Mouse (Mus musculus): ENCODE measurements around the gene Igfbp5. TPM values are rescaled to one million over a fixed set of nuclear protein-coding genes. Genes with fewer than 3 reads are reported as not detected.

The Igfbp5 gene
- polyA plus RNA-seq (2012): not detected in 2 replicates

GRCm38 (mm10) chr1:72874287-72875211 is at the start of gene Igfbp5:
TSS of gene Igfbp5 (minus strand) at chr1:72874884.
- TF ChIP-seq GATA1 (IDR thresholded peaks at IDR 0.05; ENCODE audit: low read length): no peak

DNA sequence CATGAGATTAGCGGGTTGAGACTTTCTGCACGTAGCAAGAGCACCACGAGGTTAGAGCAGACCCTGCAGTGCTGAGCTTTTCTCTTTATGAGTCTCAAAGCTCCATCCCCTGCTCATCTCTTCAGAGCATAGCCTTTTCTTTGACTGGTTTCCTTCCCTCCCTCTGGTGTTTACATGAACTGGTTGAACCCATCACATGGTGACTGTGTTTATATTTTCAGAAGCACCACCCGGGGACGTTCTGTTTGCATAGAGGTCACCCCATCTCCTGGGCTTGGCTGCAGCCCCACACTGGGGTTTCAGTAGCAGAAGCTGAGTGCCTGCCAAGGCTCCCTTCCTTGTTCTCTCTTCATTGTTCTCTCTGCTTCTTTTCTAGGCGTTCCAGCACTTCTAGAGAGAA is 40.1 kb upstream of the Igfbp5 start:
- TF ChIP-seq GATA1 (IDR thresholded peaks at IDR 0.05; ENCODE audit: low read length): no peak

- TF ChIP-seq GATA1 (IDR thresholded peaks at IDR 0.05; ENCODE audit: low read length): no peak
Measured at GRCm38 (mm10) chr1:72913073-72913472, 38.4 kb upstream of the Igfbp5 start.

GRCm38 (mm10) chr1:72895821-72896220 is 21.1 kb upstream of the Igfbp5 start:
- TF ChIP-seq GATA1 (IDR thresholded peaks at IDR 0.05; ENCODE audit: low read length): no peak

GRCm38 (mm10) chr1:72887910-72888309 is 13.2 kb upstream of the Igfbp5 start:
- no peak for TF ChIP-seq GATA1 (IDR thresholded peaks at IDR 0.05; ENCODE audit: low read length)

GRCm38 (mm10) chr1:72885819-72886169 is 11.1 kb upstream of the Igfbp5 start:
- no peak for TF ChIP-seq GATA1 (IDR thresholded peaks at IDR 0.05; ENCODE audit: low read length)

- no peak for TF ChIP-seq GATA1 (IDR thresholded peaks at IDR 0.05; ENCODE audit: low read length)
Measured at GRCm38 (mm10) chr1:72885111-72885818, 10.6 kb upstream of the Igfbp5 start.

GRCm38 (mm10) chr1:72879319-72879634 is 4.6 kb upstream of the Igfbp5 start:
- no peak for TF ChIP-seq GATA1 (IDR thresholded peaks at IDR 0.05; ENCODE audit: low read length)

DNA sequence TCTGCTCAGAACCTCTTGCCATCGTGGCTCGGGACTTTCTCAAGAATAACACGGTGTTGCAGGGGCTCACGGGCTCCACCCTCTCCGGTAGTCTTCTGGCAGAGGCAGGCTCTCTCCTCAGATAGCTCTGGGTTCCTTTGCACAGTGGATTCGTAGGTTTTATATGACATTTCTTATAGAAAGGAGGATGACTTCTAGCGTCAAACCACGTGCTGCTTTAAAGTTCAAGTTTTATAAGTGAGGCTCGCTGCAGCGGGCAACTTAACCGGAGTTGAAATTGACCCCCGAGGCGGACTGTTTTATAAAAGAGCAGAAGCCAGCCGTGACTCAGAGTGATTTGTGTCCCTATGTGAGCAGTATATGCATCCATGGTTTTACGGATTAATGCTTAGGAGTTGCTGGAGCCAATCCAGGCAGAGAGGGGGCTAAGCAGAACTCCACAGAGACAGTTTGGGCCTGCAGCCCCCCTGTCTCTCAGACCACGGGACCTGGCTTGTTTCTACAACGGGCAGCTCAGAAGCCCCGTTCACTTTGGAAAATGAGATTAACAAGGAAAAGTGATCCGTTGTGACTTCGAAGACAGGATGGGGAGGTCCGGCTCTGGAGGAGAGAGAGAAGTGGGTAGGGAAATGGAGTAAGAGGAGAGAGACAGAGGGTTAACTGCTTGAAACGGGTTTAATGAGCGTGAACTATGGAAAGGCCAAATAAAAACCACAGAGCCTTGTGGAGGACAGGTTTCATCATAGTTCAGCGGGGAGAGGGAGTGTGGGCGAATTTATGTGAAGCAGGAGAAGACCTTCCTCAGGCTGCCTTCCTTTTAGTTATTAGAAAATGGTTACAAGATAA is 4.0 kb upstream of the Igfbp5 start:
- TF ChIP-seq GATA1 (IDR thresholded peaks at IDR 0.05; ENCODE audit: low read length): no peak

- no peak for TF ChIP-seq GATA1 (IDR thresholded peaks at IDR 0.05; ENCODE audit: low read length)
Measured at GRCm38 (mm10) chr1:72877892-72878291, 3.2 kb upstream of the Igfbp5 start.

DNA sequence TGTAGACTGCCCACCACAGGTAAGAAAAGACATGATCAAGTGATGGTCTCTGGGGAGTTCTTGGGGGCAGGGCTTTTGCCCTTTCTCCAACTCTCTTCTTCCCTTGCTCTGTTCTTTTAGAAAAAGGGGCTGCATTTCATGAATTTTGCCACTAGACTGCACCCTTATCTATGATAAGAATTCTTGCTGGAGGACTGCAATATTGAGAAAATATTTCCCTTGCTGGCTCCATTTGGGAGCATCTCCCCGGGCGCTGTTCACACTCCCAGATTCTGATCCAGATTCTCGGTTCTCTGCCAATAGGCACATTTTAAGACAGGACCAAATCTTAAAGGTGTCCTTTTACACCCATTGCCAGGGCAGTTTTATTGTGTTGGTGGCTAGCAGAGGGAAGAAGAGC is 1.4 kb upstream of the Igfbp5 start:
- no peak for TF ChIP-seq GATA1 (IDR thresholded peaks at IDR 0.05; ENCODE audit: low read length)

- TF ChIP-seq GATA1 (IDR thresholded peaks at IDR 0.05; ENCODE audit: low read length): no peak
Measured at GRCm38 (mm10) chr1:72875708-72876107, 1.0 kb upstream of the Igfbp5 start.

GRCm38 (mm10) chr1:72873511-72874286 is 985 bp downstream of the Igfbp5 start:
- TF ChIP-seq GATA1 (IDR thresholded peaks at IDR 0.05; ENCODE audit: low read length): no peak

- TF ChIP-seq GATA1 (IDR thresholded peaks at IDR 0.05; ENCODE audit: low read length): no peak
Measured at GRCm38 (mm10) chr1:72873078-72873477, 1.6 kb downstream of the Igfbp5 start.

DNA sequence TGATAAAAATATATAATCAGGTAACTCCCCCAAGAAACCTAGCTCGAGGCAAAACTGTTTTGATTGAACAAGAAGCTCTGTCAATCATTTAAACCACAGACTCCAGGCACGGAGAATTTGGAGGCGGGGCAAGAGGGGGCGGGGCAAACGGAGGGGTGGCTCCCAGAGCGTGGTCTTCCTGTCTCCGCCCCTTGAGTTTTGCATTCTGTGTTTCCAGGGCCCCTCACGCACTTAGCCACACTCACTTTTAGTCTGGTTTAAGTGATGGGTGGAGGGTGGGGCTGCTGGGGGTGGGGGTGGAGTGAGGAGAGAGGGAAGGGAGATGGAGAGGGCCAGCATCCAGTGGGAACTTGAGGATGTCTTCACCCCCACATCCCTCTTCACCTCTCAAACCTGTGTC is 2.2 kb downstream of the Igfbp5 start:
- no peak for TF ChIP-seq GATA1 (IDR thresholded peaks at IDR 0.05; ENCODE audit: low read length)
